Mouse (Mus musculus): ENCODE results near the gene Eif4g1. TPM values are rescaled to one million over a fixed set of nuclear protein-coding genes. Genes with fewer than 3 reads are reported as not detected.

Gene Eif4g1
- polyA plus RNA-seq, 1 experiment from 2014 or later = 73.5 TPM

- Histone ChIP-seq H3K27me3 (replicated peaks; ENCODE audit: insufficient read depth, low read length) (no peaks in the 10 kb centered on the region), H3K9ac (replicated peaks; ENCODE audit: low read depth) (no peak overlapping the region), H3K36me3 (ENCODE audit: insufficient read depth, low read length) (no peaks in the 10 kb centered on the region), H3K27ac (ENCODE audit: low read length) (no peak overlapping the region), H3K4me3 (ENCODE audit: low read depth, low read length) (no peak overlapping the region), H3K4me2 (replicated peaks; ENCODE audit: low read depth, low read length) (no peak overlapping the region), H3K4me1 (ENCODE audit: insufficient read depth, low read depth, low read length) (no peaks in the 10 kb centered on the region), H3K9me3 (ENCODE audit: low read length) (no peaks in the 10 kb centered on the region)
- 91% methylated on average over 21 of the region's 21 CpGs for WGBS
- ATAC-seq (no peak), DNase-seq (ENCODE audit: low spot score) (no peak)
- TF ChIP-seq EP300 (IDR thresholded peaks at IDR 0.05) = no peak
- TF ChIP-seq CTCF (IDR thresholded peaks at IDR 0.05) = no peak
Observed at GRCm38 (mm10) chr16:20708220-20708938, 40.3 kb downstream of the Eif4g1 start.

- Histone ChIP-seq H3K27ac (ENCODE audit: low read length) (no peak overlapping the region), H3K4me2 (replicated peaks; ENCODE audit: low read depth, low read length) (no peak overlapping the region), H3K27me3 (replicated peaks; ENCODE audit: insufficient read depth, low read length) (no peaks in the 10 kb centered on the region), H3K9ac (replicated peaks; ENCODE audit: low read depth) (no peak overlapping the region), H3K4me1 (ENCODE audit: insufficient read depth, low read depth, low read length) (no peaks in the 10 kb centered on the region), H3K4me3 (ENCODE audit: low read depth, low read length) (no peak overlapping the region), H3K9me3 (ENCODE audit: low read length) (no peaks in the 10 kb centered on the region), H3K36me3 (ENCODE audit: insufficient read depth, low read length) (no peaks in the 10 kb centered on the region)
- ATAC-seq (peak; percentile 22; the same call in 1 of the 2 replicates), DNase-seq (ENCODE audit: low spot score) (no peak)
- WGBS = 76% methylated on average over 19 of the region's 19 CpGs
- peak; percentile 71 for TF ChIP-seq CTCF (IDR thresholded peaks at IDR 0.05)
- TF ChIP-seq EP300 (IDR thresholded peaks at IDR 0.05) = no peak
Observed at GRCm38 (mm10) chr16:20708939-20709734, 41.0 kb downstream of the Eif4g1 start.

GRCm38 (mm10) chr16:20710370-20710769 lies 42.3 kb downstream of the Eif4g1 start:
- H3K9ac ChIP-seq (replicated peaks; ENCODE audit: low read depth) = no peak overlapping the region
- no peaks in the 10 kb centered on the region for H3K9me3 ChIP-seq (ENCODE audit: low read length)
- no peak for TF ChIP-seq CTCF (IDR thresholded peaks at IDR 0.05)
- no peak for TF ChIP-seq EP300 (IDR thresholded peaks at IDR 0.05)
- no peak overlapping the region for H3K4me3 ChIP-seq (ENCODE audit: low read depth, low read length)
- 90% methylated on average over 11 of the region's 11 CpGs for WGBS
- ATAC-seq (no peak), DNase-seq (ENCODE audit: low spot score) (no peak)
- 0 out of 2 replicates have a peak, but pooled peaks cover 3% of the 10 kb centered on the region for H3K4me1 ChIP-seq (ENCODE audit: insufficient read depth, low read depth, low read length)
- H3K27ac ChIP-seq (ENCODE audit: low read length) = no peak overlapping the region
- H3K27me3 ChIP-seq (replicated peaks; ENCODE audit: insufficient read depth, low read length) = no peaks in the 10 kb centered on the region
- H3K36me3 ChIP-seq (ENCODE audit: insufficient read depth, low read length) = no peaks in the 10 kb centered on the region
- no peak overlapping the region for H3K4me2 ChIP-seq (replicated peaks; ENCODE audit: low read depth, low read length)

- no peak overlapping the region for H3K9ac ChIP-seq (replicated peaks; ENCODE audit: low read depth)
- H3K4me2 ChIP-seq (replicated peaks; ENCODE audit: low read depth, low read length) = no peak overlapping the region
- no peaks in the 10 kb centered on the region for H3K27me3 ChIP-seq (replicated peaks; ENCODE audit: insufficient read depth, low read length)
- no peak overlapping the region for H3K4me3 ChIP-seq (ENCODE audit: low read depth, low read length)
- no peaks in the 10 kb centered on the region for H3K36me3 ChIP-seq (ENCODE audit: insufficient read depth, low read length)
- H3K4me1 ChIP-seq (ENCODE audit: insufficient read depth, low read depth, low read length) = 0 out of 2 replicates have a peak, but pooled peaks cover 6% of the 10 kb centered on the region
- DNase-seq (ENCODE audit: low spot score) (no peak), ATAC-seq (no peak)
- 73% methylated on average over 4 of the region's 4 CpGs for WGBS
- H3K9me3 ChIP-seq (ENCODE audit: low read length) = no peaks in the 10 kb centered on the region
- no peak overlapping the region for H3K27ac ChIP-seq (ENCODE audit: low read length)
- TF ChIP-seq EP300 (IDR thresholded peaks at IDR 0.05) (no peak), CTCF (IDR thresholded peaks at IDR 0.05) (peak; percentile 31; the same call in 1 of the 2 replicates)
Observed at GRCm38 (mm10) chr16:20710810-20711209, 42.7 kb downstream of the Eif4g1 start.

GRCm38 (mm10) chr16:20712190-20712589 lies 44.1 kb downstream of the Eif4g1 start:
- no peak for ATAC-seq
- TF ChIP-seq CTCF (IDR thresholded peaks at IDR 0.05) (peak; percentile 6; the same call in 1 of the 2 replicates), EP300 (IDR thresholded peaks at IDR 0.05) (no peak)
- WGBS = 84% methylated on average over 9 of the region's 9 CpGs

DNA sequence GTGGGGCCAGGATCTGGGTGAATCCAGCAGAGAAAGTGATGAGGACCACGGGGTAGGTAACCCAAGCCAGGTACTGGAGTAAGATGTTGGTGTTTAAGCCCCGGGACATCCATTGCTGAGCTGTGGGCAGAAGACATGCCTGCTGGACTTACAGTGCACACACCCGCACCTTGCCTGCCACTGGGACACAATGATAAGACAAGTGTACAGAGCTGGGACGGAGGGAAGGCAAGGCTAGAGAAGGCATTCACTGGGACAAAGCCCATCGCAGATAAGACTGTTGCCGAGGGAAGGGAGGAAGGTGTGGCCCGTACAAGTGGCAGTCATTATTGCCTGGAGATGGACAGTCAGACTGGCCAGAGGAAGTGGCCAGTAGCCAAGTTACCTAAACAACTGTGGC lies 44.8 kb downstream of the Eif4g1 start:
- TF ChIP-seq CTCF (IDR thresholded peaks at IDR 0.05) = no peak
- TF ChIP-seq EP300 (IDR thresholded peaks at IDR 0.05) = no peak
- H3K36me3 ChIP-seq (ENCODE audit: insufficient read depth, low read length) = no peaks in the 10 kb centered on the region
- H3K4me2 ChIP-seq (replicated peaks; ENCODE audit: low read depth, low read length) = no peak overlapping the region
- H3K27ac ChIP-seq (ENCODE audit: low read length) = no peak overlapping the region
- DNase-seq (ENCODE audit: low spot score) (no peak), ATAC-seq (no peak)
- H3K9me3 ChIP-seq (ENCODE audit: low read length) = no peaks in the 10 kb centered on the region
- H3K27me3 ChIP-seq (replicated peaks; ENCODE audit: insufficient read depth, low read length) = no peaks in the 10 kb centered on the region
- no peak overlapping the region for H3K9ac ChIP-seq (replicated peaks; ENCODE audit: low read depth)
- WGBS = 80% methylated on average over 7 of the region's 7 CpGs
- no peak overlapping the region for H3K4me3 ChIP-seq (ENCODE audit: low read depth, low read length)
- peaks cover 8% of the 10 kb centered on the region; the same call in 1 of the 2 replicates for H3K4me1 ChIP-seq (ENCODE audit: insufficient read depth, low read depth, low read length)

More at GRCm38 (mm10) chr16:20712190-20712589, 44.1 kb downstream of the Eif4g1 start:
- no peak for DNase-seq (ENCODE audit: low spot score)
- Histone ChIP-seq H3K4me2 (replicated peaks; ENCODE audit: low read depth, low read length) (no peak overlapping the region), H3K9me3 (ENCODE audit: low read length) (no peaks in the 10 kb centered on the region), H3K9ac (replicated peaks; ENCODE audit: low read depth) (no peak overlapping the region), H3K27me3 (replicated peaks; ENCODE audit: insufficient read depth, low read length) (no peaks in the 10 kb centered on the region), H3K4me1 (ENCODE audit: insufficient read depth, low read depth, low read length) (peaks cover 8% of the 10 kb centered on the region; the same call in 1 of the 2 replicates), H3K4me3 (ENCODE audit: low read depth, low read length) (no peak overlapping the region), H3K27ac (ENCODE audit: low read length) (no peak overlapping the region), H3K36me3 (ENCODE audit: insufficient read depth, low read length) (no peaks in the 10 kb centered on the region)

Measured in lung, postnatal 0 days (tissue).